Mouse (Mus musculus) embryonic facial prominence, embryonic 15.5 days (tissue): ENCODE measurements around the gene Fyb. TPM values are rescaled to one million over a fixed set of nuclear protein-coding genes. Genes with fewer than 3 reads are reported as not detected.
"Not testable (repeated sequence)": the region's sequence is repeated elsewhere in the genome, so short reads cannot be mapped to it uniquely, and the experiment has no call there.

Experiments used
- ATAC-seq: fragments of 200-750 bp; cut with Nextera tagmentation; 2 replicates; pipeline ENCODE4 v1.8.0; 2017; ENCODE audit warnings: low read depth, moderate TSS enrichment; ENCODE audit not compliant: insufficient number of reproducible peaks, low FRiP score, low TSS enrichment
- H3K27ac ChIP-seq: fragments of 300-500 bp; sonication (generic); replicated peaks from 2 replicates; pipeline ENCODE4 v1.5.1; 2015; ENCODE audit warnings: mild to moderate bottlenecking, inconsistent platforms
- H3K27me3 ChIP-seq: fragments of 300-500 bp; sonication (generic); 2 replicates; pipeline ENCODE4 v1.6.1; 2015; ENCODE audit warnings: inconsistent platforms
- H3K36me3 ChIP-seq: fragments of 300-500 bp; sonication (generic); 2 replicates; pipeline ENCODE4 v1.6.1; 2015; ENCODE audit warnings: mild to moderate bottlenecking, inconsistent platforms
- H3K4me1 ChIP-seq: fragments of 300-500 bp; sonication (generic); 2 replicates; pipeline ENCODE4 v1.6.1; 2015; ENCODE audit warnings: inconsistent platforms
- H3K4me2 ChIP-seq: fragments of 300-500 bp; sonication (generic); replicated peaks from 2 replicates; pipeline ENCODE4 v1.6.1; 2015; ENCODE audit warnings: mild to moderate bottlenecking, inconsistent platforms
- H3K4me3 ChIP-seq: fragments of 300-500 bp; sonication (generic); replicated peaks from 2 replicates; pipeline ENCODE4 v1.5.1; 2015; ENCODE audit warnings: mild to moderate bottlenecking, inconsistent platforms
- H3K9ac ChIP-seq: fragments of 300-500 bp; sonication (generic); 2 replicates; pipeline ENCODE4 v1.6.1; 2015; ENCODE audit warnings: inconsistent platforms
- H3K9me3 ChIP-seq: fragments of 300-500 bp; sonication (generic); replicated peaks from 2 replicates; pipeline ENCODE4 v1.6.1; 2016; ENCODE audit warnings: inconsistent platforms
- WGBS: fragments of 180-500 bp; shearing (Covaris S2); methylation state at CpG from one replicate; pipeline ENCODE4 v1.1.7; 2015; 5-methylcytosine and 5-hydroxymethylcytosine counted together
- polyA plus RNA-seq: library from polyadenylated mRNA; unstranded; fragments of >200 nt; fragmentation: Nextera tagmentation; extraction: Ambion mirVana; gene quantifications from 2 replicates; pipeline ENCODE4 v1.2.1, GENCODE M21; 2015

Gene Fyb
- polyA plus RNA-seq, 1 experiment from 2014 or later = 12.5 TPM

DNA sequence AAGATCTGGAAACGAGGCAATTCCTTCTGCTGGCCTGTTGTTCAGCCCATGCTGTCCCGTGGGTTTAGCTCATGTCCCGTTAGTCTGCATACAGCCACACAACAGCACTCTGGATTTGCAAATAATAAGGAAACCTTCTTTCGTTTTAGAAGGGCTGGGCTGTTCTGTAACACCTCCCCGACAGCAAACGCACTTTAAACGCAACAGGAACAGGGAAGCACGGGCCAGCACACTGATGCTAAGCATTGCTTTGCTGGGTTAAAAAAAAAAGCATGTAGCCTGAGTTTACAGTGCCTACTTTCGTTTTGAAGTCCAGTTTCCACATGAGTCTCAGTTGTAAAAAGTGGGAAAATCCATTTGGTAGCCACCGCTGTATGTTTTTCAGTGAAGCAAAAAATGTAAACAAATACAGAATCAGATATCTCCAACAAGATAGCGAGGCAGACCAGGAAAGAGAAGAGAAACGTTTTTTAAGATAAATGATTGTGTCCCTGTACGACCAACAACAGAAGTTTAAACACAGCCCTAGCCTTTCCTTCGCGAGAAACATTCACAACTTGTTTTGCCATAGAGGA is 56.6 kb downstream of the Fyb start:
- H3K27ac ChIP-seq = peak overlapping the region; percentile 49; the same call in 1 of the 2 replicates
- H3K36me3 ChIP-seq = no peaks in the 10 kb centered on the region
- 0 out of 2 replicates have a peak, but pooled peaks cover 6% of the 10 kb centered on the region for H3K4me1 ChIP-seq
- H3K9ac ChIP-seq = no peak overlapping the region
- H3K4me3 ChIP-seq = no peak overlapping the region
- ATAC-seq = no peak
- no peaks in the 10 kb centered on the region for H3K27me3 ChIP-seq
- 64% methylated on average over 15 of the region's 15 CpGs for WGBS
- no peaks in the 10 kb centered on the region for H3K9me3 ChIP-seq
- no peak overlapping the region for H3K4me2 ChIP-seq

DNA sequence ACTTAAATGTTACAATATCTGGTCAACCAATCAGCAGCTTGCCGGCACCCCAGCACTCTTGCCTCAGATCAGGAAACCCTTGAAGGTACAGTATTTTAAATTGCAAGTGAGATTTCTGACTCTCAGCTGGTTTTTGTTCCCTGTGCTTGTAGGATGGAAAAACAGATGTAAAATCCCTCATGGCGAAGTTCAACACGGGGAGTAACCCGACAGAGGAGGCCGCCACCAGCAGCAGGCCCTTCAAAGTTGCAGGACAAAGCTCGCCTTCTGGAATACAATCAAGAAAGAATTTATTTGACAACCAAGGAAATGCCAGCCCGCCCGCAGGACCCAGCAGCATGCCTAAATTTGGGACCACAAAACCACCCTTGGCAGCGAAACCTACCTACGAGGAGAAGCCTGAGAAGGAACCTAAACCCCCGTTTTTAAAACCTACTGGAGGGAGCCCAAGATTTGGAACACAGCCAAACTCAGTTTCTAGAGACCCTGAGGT is 57.2 kb downstream of the Fyb start:
- 0 out of 2 replicates have a peak overlapping the region, but pooled peaks have one; percentile 8 for H3K4me2 ChIP-seq
- H3K4me1 ChIP-seq = 0 out of 2 replicates have a peak, but pooled peaks cover 6% of the 10 kb centered on the region
- no peak overlapping the region for H3K9ac ChIP-seq
- H3K27me3 ChIP-seq = no peaks in the 10 kb centered on the region
- H3K9me3 ChIP-seq = no peaks in the 10 kb centered on the region
- H3K4me3 ChIP-seq = no peak overlapping the region
- no peaks in the 10 kb centered on the region for H3K36me3 ChIP-seq
- peak overlapping the region; percentile 49; the same call in 1 of the 2 replicates for H3K27ac ChIP-seq
- WGBS = 57% methylated on average over 11 of the region's 11 CpGs
- peak; percentile 29; the same call in 1 of the 2 replicates for ATAC-seq

DNA sequence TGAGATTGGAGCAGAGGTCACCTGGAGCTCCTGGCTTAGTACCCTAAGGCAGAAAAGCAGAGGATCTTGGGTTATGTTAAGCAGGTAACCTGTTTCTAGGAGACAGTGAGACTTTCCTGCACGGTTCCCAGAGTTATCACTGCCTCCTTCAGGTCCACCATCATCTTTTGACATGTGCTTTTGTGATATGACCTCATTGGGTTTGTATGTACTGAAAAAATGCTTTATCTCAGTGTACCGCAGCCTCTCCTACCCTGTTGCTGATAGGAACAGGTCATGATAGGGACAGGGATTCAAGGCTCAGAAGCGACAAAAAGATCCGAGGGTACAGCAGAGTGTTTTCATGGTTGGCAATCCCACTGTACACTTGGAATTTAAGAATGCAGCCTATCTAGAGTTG is 62.0 kb downstream of the Fyb start:
- Histone ChIP-seq H3K9me3 (no peaks in the 10 kb centered on the region), H3K4me3 (no peak overlapping the region), H3K9ac (no peak overlapping the region), H3K4me2 (no peak overlapping the region), H3K36me3 (no peaks in the 10 kb centered on the region), H3K27ac (no peak overlapping the region), H3K27me3 (no peaks in the 10 kb centered on the region), H3K4me1 (0 out of 2 replicates have a peak, but pooled peaks cover 6% of the 10 kb centered on the region)
- WGBS = 87% methylated on average over 4 of the region's 4 CpGs
- no peak for ATAC-seq

DNA sequence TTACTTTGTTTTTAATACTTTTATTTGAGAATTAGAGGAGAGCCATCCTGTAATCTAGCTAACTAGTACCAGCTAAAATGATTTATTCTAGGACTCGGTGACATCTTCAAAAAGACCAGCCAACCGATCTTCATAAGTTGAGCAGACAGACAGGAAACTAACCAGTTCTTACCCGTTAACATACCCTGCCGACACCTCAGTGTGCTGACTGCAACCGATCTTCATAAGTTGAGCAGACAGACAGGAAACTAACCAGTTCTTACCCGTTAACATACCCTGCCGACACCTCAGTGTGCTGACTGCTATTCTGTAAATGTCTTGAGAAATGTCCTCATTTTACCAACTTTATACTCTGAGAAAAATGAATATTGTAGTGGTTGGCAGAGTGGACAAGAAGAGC is 63.7 kb downstream of the Fyb start:
- not testable (repeated sequence) for H3K36me3 ChIP-seq, H3K4me1 ChIP-seq, H3K4me3 ChIP-seq, ATAC-seq, H3K27me3 ChIP-seq, H3K27ac ChIP-seq, H3K4me2 ChIP-seq, H3K9me3 ChIP-seq, H3K9ac ChIP-seq
- WGBS = 83% methylated on average over 7 of the region's 7 CpGs

DNA sequence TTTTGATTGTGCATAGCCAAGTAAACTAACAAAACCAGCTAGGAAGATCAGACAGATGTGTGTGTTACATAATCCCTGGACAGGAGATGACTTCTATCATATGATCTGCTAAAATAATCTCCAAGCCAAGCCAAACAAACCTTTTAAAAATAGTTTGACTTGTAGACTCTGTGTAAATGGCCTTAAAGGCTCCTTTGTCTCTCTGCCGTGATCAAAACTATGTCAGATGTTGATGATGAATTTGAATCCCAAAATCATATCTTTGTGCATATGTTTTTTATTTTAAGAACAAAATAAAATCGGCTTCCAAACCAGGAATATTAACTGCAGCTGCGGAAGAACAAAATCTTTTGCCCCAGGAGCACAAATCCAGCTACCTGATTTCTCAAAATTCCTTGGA is 64.9 kb downstream of the Fyb start:
- no peaks in the 10 kb centered on the region for H3K27me3 ChIP-seq
- WGBS = 29% methylated on average over 3 of the region's 3 CpGs
- ATAC-seq = no peak

DNA sequence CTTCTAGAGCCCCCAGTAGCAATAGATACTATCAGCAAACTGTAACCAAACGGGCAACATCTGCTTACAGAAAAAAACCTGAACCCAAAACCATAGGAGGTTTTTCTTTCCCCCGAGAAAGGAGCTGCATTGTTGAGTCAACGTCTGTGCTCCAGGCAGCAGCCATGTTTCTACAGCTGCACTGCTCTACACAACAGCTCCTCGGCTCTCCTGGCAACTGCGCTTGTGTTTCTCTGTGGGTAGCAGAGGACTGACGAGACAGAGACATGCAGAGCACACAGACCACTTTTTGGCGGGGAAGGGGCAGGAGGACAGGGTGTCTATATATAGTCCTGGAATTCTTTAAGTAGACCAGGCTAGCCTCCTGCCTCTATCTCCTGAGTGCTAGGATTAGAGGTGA is 65.5 kb downstream of the Fyb start:
- Histone ChIP-seq H3K27me3 (no peaks in the 10 kb centered on the region), H3K27ac (no peak overlapping the region), H3K4me2 (no peak overlapping the region), H3K9me3 (no peaks in the 10 kb centered on the region), H3K4me3 (no peak overlapping the region), H3K4me1 (no peaks in the 10 kb centered on the region), H3K9ac (no peak overlapping the region), H3K36me3 (no peaks in the 10 kb centered on the region)
- 37% methylated on average over 7 of the region's 7 CpGs for WGBS
- ATAC-seq = no peak

More for the DNA sequence above, 64.9 kb downstream of the Fyb start:
- Histone ChIP-seq H3K27ac (no peak overlapping the region), H3K36me3 (no peaks in the 10 kb centered on the region), H3K4me1 (no peaks in the 10 kb centered on the region), H3K9ac (no peak overlapping the region), H3K4me2 (no peak overlapping the region), H3K9me3 (no peaks in the 10 kb centered on the region), H3K4me3 (no peak overlapping the region)

DNA sequence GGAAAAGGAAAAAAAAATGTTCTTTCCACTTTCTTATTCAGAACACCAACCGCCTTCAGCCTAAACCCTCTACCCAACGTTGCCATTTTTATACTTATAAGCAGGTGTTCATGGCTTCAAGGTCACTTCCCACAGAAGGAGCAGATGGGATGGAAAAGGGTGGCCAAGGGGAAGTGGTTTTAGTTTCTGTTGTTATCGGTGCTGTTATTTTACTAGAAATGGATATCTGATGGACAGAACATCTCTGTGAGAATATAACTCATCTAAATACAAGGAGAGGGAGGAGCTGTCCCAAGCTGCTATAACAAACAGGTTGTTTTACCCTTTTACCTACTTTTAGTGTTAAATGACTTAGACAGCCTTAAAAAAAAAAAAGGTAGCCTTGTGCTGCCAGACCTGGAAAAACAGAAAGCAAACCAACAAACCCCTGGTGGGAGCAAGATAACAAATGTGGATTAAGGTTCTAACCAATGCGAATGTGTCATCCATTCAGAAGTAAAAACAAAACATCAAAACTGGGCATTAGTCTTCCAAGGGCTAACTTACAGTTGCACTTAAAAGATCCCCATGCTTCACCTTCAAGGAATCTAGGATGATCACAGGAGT is 68.3 kb downstream of the Fyb start:
- no peak for ATAC-seq
- Histone ChIP-seq H3K9ac (no peak overlapping the region), H3K36me3 (no peaks in the 10 kb centered on the region), H3K27ac (no peak overlapping the region), H3K4me1 (no peaks in the 10 kb centered on the region), H3K4me2 (no peak overlapping the region), H3K9me3 (no peaks in the 10 kb centered on the region), H3K4me3 (no peak overlapping the region), H3K27me3 (no peaks in the 10 kb centered on the region)
- 89% methylated on average over 4 of the region's 4 CpGs for WGBS

DNA sequence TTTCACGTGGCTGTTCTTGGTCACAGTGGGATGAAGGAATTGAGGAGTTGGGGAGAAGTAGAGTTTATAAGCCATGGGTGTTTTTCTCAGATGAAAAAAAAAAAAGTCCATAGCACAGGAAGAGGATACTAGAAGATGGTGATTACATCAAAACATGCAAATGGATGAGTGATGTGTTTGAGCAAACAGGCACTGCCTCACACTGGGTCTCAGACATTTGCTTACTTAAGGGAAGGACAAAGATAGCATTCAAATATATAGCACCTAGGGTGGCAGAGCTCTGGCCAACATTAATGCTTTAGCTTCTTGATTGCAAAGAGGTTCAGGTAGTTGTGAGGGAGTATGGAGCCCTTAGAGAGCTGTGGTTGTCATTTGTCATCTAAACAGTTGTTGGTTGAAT is 68.9 kb downstream of the Fyb start:
- 62% methylated on average over 1 of the region's 1 CpGs for WGBS

DNA sequence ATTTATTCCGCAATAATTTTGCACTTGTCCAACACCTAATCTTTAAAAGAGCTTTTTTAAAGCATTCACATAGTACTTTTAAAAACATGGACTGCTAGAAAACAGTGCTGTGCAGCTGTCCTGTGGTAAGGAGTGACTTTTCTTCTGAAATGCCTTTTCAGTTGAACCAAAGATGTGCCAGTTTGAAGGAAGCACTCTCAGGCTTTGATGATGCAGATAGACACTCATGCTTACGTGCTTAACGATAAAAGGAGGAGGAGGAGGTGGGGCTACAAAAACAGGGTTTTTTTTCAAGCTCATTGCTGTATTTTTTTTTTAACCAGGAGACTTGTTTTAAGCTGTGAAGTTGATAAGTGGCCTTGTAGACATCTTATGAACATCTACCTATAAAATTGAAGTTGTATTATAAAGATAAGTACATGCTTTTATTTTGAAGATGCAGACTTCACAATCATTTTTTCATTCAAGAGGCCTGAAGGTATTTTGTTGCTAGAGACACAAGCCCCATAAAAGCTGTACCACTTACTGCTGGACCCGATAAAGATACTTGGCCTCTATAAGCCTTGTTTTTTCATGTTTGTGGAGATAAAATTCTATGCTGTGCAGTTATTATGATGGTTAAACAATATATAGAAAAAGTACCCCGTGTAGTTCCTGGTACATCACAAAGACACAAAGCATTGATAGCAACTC is 70.1 kb downstream of the Fyb start:
- Histone ChIP-seq H3K36me3 (no peaks in the 10 kb centered on the region), H3K9ac (no peak overlapping the region), H3K27me3 (no peaks in the 10 kb centered on the region), H3K4me1 (no peaks in the 10 kb centered on the region), H3K27ac (no peak overlapping the region), H3K4me2 (no peak overlapping the region), H3K9me3 (no peaks in the 10 kb centered on the region), H3K4me3 (no peak overlapping the region)
- ATAC-seq = no peak
- WGBS = 69% methylated on average over 5 of the region's 5 CpGs

More for the DNA sequence above, 68.9 kb downstream of the Fyb start:
- H3K4me3 ChIP-seq = no peak overlapping the region
- no peaks in the 10 kb centered on the region for H3K9me3 ChIP-seq
- no peaks in the 10 kb centered on the region for H3K36me3 ChIP-seq
- no peak for ATAC-seq
- no peaks in the 10 kb centered on the region for H3K27me3 ChIP-seq
- H3K4me1 ChIP-seq = no peaks in the 10 kb centered on the region
- no peak overlapping the region for H3K4me2 ChIP-seq
- H3K9ac ChIP-seq = no peak overlapping the region
- H3K27ac ChIP-seq = no peak overlapping the region

DNA sequence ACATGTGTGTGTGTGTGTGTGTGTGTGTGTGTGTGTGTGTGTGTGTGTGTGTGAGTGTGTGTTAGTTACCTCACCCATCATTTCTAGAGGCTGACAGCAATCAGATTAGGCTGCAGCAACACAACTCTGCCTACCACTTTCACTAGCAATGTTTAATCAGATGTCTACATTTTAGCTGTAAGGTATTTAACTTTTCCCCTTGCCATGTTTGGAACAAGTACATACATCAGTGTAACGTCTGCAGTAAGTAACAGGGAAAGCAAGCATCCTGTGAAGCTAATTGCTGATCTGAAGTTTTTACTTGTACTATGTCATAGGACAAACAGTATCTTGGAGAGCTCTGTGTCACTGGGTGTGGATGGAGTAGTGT is 70.6 kb downstream of the Fyb start:
- Histone ChIP-seq H3K36me3 (no peaks in the 10 kb centered on the region), H3K4me1 (no peaks in the 10 kb centered on the region), H3K9ac (no peak overlapping the region), H3K27ac (no peak overlapping the region), H3K4me2 (no peak overlapping the region), H3K27me3 (no peaks in the 10 kb centered on the region), H3K4me3 (no peak overlapping the region), H3K9me3 (no peaks in the 10 kb centered on the region)
- 51% methylated on average over 1 of the region's 1 CpGs for WGBS
- no peak for ATAC-seq

DNA sequence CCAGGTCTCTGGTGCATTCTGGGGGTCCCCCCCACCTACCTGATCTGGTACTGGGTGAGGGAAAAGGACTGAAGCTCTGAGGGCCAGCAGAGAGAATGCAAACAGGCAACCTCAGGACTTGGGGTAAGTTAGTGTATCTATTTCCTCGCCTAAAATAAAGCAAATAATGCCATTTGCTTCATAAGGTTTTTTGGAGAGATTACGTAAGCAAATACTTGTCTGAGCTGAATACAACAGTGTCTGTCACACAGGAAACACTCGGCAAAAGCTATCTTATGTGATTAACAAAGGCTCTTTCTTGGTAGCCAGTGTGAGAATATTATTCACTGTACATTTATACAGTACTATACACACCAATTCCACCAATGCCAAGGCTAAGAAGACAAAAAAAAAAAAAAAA is 76.0 kb downstream of the Fyb start:
- WGBS = 76% methylated on average over 3 of the region's 3 CpGs
- no peak for ATAC-seq

More for the DNA sequence above, 76.0 kb downstream of the Fyb start:
- no peaks in the 10 kb centered on the region for H3K27me3 ChIP-seq
- no peaks in the 10 kb centered on the region for H3K9me3 ChIP-seq
- no peak overlapping the region for H3K9ac ChIP-seq
- no peaks in the 10 kb centered on the region for H3K4me1 ChIP-seq
- no peaks in the 10 kb centered on the region for H3K36me3 ChIP-seq
- H3K27ac ChIP-seq = no peak overlapping the region
- H3K4me3 ChIP-seq = no peak overlapping the region
- no peak overlapping the region for H3K4me2 ChIP-seq
